Mouse (Mus musculus) megakaryocyte, embryonic 14.5 days (primary cell): ENCODE measurements around the gene Slc12a8. TPM values are rescaled to one million over a fixed set of nuclear protein-coding genes. Genes with fewer than 3 reads are reported as not detected.

Source experiments
- H3K27me3 ChIP-seq: replicated peaks from 2 replicates; pipeline ENCODE3; 2012; ENCODE audit warnings: inconsistent platforms
- H3K36me3 ChIP-seq: replicated peaks from 2 replicates; pipeline ENCODE3; 2012; ENCODE audit warnings: low read length, inconsistent platforms, mixed read lengths
- H3K4me1 ChIP-seq: 2 replicates; pipeline ENCODE4 v1.6.1; 2012; ENCODE audit warnings: inconsistent platforms
- H3K4me3 ChIP-seq: replicated peaks from 2 replicates; pipeline ENCODE3; 2012; ENCODE audit warnings: moderate library complexity, mild to moderate bottlenecking, inconsistent platforms
- H3K9me3 ChIP-seq: 2 replicates; pipeline ENCODE4 v1.6.1; 2012; ENCODE audit warnings: inconsistent platforms
- FLI1 ChIP-seq: IDR thresholded peaks from 2 replicates; pipeline ENCODE4 v1.6.1; 2012; ENCODE audit warnings: low read length, inconsistent platforms, mixed read lengths
- GATA1 ChIP-seq: IDR thresholded peaks from 3 replicates; pipeline ENCODE4 v1.6.1; 2012; ENCODE audit warnings: mixed read lengths, low read length, inconsistent platforms, borderline replicate concordance
- polyA plus RNA-seq: library from polyadenylated mRNA; stranded (reverse); fragments of >175 nt; gene quantifications from 2 replicates; pipeline ENCODE4 v1.2.3, GENCODE M21; 2012; ENCODE audit warnings: low replicate concordance; ENCODE audit not compliant: insufficient read depth

Gene Slc12a8
- polyA plus RNA-seq, 1 experiment = not detected

DNA sequence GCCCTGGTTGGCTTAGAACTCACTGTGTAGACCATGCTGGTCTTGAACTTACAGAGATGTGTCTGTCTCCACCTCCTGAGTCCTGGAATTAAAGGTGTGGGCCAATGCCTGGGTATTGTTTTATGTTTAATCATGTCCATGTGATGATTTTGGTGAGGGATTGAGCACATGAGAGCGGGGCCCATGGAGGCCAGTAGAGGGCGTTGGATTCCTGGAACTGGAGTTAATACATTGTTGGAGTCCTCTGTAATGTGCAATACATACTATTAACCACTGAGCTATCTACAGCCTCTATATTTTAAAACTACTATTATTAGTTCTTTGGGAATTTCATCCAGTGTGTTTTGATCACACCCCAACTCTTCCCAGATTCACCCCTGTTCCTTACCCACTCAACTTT lies 27.2 kb downstream of the Slc12a8 start:
- Histone ChIP-seq H3K36me3 (no peaks in the 10 kb centered on the region), H3K9me3 (peaks cover 9% of the 10 kb centered on the region; the same call in 1 of the 2 replicates), H3K4me1 (no peaks in the 10 kb centered on the region), H3K4me3 (no peak overlapping the region), H3K27me3 (peaks cover 10% of the 10 kb centered on the region)
- no peak for TF ChIP-seq FLI1

DNA sequence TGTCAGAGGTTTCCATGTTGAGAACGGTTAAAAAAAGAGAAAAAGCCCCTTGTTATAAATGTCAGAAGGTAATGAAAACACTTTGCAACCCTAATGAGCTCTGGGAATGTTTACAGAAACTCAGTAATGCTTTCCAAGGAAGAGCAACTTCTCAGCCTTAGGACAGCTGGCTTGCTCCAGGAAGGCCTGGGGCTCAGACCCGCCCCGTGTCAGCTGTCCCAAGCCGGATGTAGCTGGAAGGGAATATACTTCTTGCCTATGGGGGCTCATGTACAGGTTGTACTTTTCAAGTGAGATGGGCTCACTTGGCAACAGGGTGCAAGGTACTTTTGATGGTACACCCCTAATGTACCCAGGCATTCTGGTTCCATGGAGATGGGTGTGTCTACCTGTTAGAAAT lies 28.4 kb downstream of the Slc12a8 start:
- Histone ChIP-seq H3K4me1 (no peaks in the 10 kb centered on the region), H3K36me3 (no peaks in the 10 kb centered on the region), H3K4me3 (no peak overlapping the region), H3K27me3 (peaks cover 10% of the 10 kb centered on the region), H3K9me3 (peaks cover 9% of the 10 kb centered on the region; the same call in 1 of the 2 replicates)
- TF ChIP-seq FLI1 (no peak), GATA1 (no peak)

GRCm38 (mm10) chr16:33553689-33554342 lies 36.7 kb downstream of the Slc12a8 start:
- H3K4me3 ChIP-seq = no peak overlapping the region
- no peaks in the 10 kb centered on the region for H3K9me3 ChIP-seq
- no peak for TF ChIP-seq FLI1
- TF ChIP-seq GATA1 = no peak
- H3K36me3 ChIP-seq = no peaks in the 10 kb centered on the region
- no peaks in the 10 kb centered on the region for H3K4me1 ChIP-seq
- peaks cover 31% of the 10 kb centered on the region for H3K27me3 ChIP-seq

- Histone ChIP-seq H3K36me3 (no peaks in the 10 kb centered on the region), H3K9me3 (no peaks in the 10 kb centered on the region), H3K4me1 (peaks cover 6% of the 10 kb centered on the region; the same call in 1 of the 2 replicates), H3K27me3 (peaks cover 48% of the 10 kb centered on the region), H3K4me3 (no peak overlapping the region)
- TF ChIP-seq FLI1 = no peak
- no peak for TF ChIP-seq GATA1
These were observed 41.0 kb downstream of the Slc12a8 start for GRCm38 (mm10) chr16:33558121-33558520.

- H3K4me3 ChIP-seq = no peak overlapping the region
- no peaks in the 10 kb centered on the region for H3K9me3 ChIP-seq
- peaks cover 6% of the 10 kb centered on the region; the same call in 1 of the 2 replicates for H3K4me1 ChIP-seq
- no peaks in the 10 kb centered on the region for H3K36me3 ChIP-seq
- peaks cover 42% of the 10 kb centered on the region for H3K27me3 ChIP-seq
- TF ChIP-seq FLI1 (no peak), GATA1 (no peak)
These were observed 43.2 kb downstream of the Slc12a8 start for GRCm38 (mm10) chr16:33560281-33560680.

DNA sequence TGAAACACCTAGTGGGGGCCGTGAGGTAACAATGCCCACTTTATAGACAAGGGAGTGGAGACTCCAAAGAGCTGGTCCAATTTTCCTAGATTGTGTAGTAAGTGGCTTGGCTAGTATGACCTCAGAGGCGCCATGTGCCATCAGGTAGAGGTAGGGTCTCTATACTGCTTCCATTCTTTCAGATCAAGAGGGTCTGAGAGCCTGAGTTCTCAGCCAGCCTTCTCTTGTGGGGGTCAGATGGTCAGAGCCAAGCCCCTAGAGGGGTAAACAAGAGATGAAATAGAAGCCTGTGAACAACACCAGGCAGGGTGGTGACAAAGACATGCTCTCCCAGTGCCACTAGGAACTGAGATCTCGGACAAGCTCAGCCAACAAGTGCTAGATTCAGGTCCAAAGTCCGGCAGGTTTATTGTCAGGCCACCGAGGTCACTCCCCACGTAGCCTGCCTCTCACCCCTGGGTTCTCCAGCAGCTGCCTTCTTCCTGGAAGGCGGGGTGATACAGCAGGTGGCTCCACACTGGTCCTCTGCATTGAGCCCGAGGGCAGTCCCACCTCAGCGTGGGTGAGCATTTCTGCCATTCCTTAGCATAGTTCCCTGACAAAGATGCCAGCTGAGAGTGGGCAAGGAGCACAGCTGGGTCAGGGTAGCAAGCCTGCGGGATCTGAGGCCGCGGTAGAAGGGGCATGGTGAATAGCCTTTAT lies 44.3 kb downstream of the Slc12a8 start:
- Histone ChIP-seq H3K4me3 (no peak overlapping the region), H3K4me1 (peaks cover 6% of the 10 kb centered on the region; the same call in 1 of the 2 replicates), H3K36me3 (no peaks in the 10 kb centered on the region), H3K27me3 (peaks cover 40% of the 10 kb centered on the region), H3K9me3 (no peaks in the 10 kb centered on the region)
- TF ChIP-seq GATA1 = no peak
- TF ChIP-seq FLI1 = no peak

GRCm38 (mm10) chr16:33562874-33563537 lies 45.9 kb downstream of the Slc12a8 start:
- peaks cover 45% of the 10 kb centered on the region for H3K27me3 ChIP-seq
- peaks cover 9% of the 10 kb centered on the region; the same call in 1 of the 2 replicates for H3K4me1 ChIP-seq
- no peak overlapping the region for H3K4me3 ChIP-seq
- H3K9me3 ChIP-seq = no peaks in the 10 kb centered on the region
- H3K36me3 ChIP-seq = no peaks in the 10 kb centered on the region
- TF ChIP-seq GATA1 (no peak), FLI1 (no peak)

DNA sequence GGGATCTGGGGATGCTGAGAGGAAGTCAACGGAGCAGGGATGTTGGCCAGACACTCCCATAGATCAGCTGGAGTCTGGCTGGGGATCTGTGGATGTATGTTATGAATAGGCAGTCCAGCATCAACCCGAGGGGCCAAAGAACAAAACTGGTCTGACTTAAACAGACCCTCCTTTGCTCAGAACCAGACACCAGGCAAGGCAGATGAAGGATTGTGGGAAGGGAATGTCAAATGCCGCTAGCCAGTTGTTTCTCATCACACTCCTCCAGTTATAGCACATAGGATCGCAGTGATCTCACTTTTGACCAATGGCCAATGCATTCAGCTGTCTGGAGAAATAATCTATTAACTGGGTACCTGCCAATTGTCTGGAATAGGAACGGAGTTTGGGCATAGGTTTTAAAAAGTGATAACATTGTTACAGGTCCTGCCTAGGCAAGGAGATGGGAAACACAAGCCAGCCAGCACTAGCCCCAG lies 46.4 kb downstream of the Slc12a8 start:
- Histone ChIP-seq H3K4me3 (no peak overlapping the region), H3K4me1 (peaks cover 9% of the 10 kb centered on the region; the same call in 1 of the 2 replicates), H3K36me3 (no peaks in the 10 kb centered on the region), H3K9me3 (no peaks in the 10 kb centered on the region), H3K27me3 (peaks cover 41% of the 10 kb centered on the region)
- TF ChIP-seq GATA1 (no peak), FLI1 (no peak)

DNA sequence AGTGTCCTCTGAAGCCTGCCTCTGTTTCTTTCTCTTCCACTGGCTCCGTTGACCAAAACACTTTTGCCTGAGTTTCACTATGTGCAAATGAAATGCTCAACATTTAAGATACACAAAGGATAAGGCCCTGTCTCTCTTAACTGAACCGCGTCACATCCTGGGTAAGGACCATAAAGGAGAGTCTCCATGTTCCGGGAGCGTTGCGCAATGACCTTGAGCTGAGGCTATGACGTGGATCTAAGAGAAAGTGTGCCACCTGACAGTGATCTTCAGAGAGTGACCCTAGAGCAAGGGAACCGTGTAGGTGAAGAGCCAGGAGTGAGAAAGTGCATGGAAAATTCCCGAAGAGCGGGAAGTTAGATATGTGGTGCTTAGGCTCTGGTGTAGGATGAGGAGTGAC lies 49.3 kb downstream of the Slc12a8 start:
- H3K36me3 ChIP-seq = no peaks in the 10 kb centered on the region
- H3K4me3 ChIP-seq = no peak overlapping the region
- H3K9me3 ChIP-seq = no peaks in the 10 kb centered on the region
- H3K27me3 ChIP-seq = peaks cover 35% of the 10 kb centered on the region
- H3K4me1 ChIP-seq = 0 out of 2 replicates have a peak, but pooled peaks cover 3% of the 10 kb centered on the region
- TF ChIP-seq GATA1 (no peak), FLI1 (no peak)
